Mouse (Mus musculus) adrenal gland, adult (tissue): ENCODE results near the gene Golm1.

Experiments used
- DNase-seq, 2 experiments: peaks; one replicate each; pipeline ENCODE4 v3.0.0; 2022 to 2023; ENCODE audit warnings: low spot score in 1 of 2; ENCODE audit not compliant: inconsistent age in 2 of 2

The Golm1 gene

GRCm38 (mm10) chr13:59676316-59677229, 962 bp upstream of the Golm1 start:
- no peak for DNase-seq

GRCm38 (mm10) chr13:59674761-59675150, 855 bp downstream of the Golm1 start:
- peak; percentile 23 to 68 for DNase-seq

GRCm38 (mm10) chr13:59674215-59674614, 1.4 kb downstream of the Golm1 start:
- DNase-seq = no peak

GRCm38 (mm10) chr13:59673597-59673996, 2.0 kb downstream of the Golm1 start:
- DNase-seq = no peak

- DNase-seq = no peak
Measured at GRCm38 (mm10) chr13:59672248-59672647, 3.4 kb downstream of the Golm1 start.

- DNase-seq = no peak
Measured at GRCm38 (mm10) chr13:59671521-59671920, 4.1 kb downstream of the Golm1 start.

- DNase-seq = no peak
Measured at GRCm38 (mm10) chr13:59669946-59670345, 5.7 kb downstream of the Golm1 start.

GRCm38 (mm10) chr13:59668501-59669093, 7.0 kb downstream of the Golm1 start:
- DNase-seq = peak in 1 of 2 experiments; percentile 40

- DNase-seq = no peak
Measured at GRCm38 (mm10) chr13:59667763-59668162, 7.8 kb downstream of the Golm1 start.

GRCm38 (mm10) chr13:59663939-59664712, 11.5 kb downstream of the Golm1 start:
- no peak for DNase-seq

- DNase-seq = no peak
Measured at GRCm38 (mm10) chr13:59661966-59662365, 13.6 kb downstream of the Golm1 start.

- DNase-seq = no peak
Measured at GRCm38 (mm10) chr13:59661387-59661786, 14.2 kb downstream of the Golm1 start.

GRCm38 (mm10) chr13:59660371-59660770, 15.2 kb downstream of the Golm1 start:
- DNase-seq = no peak

- DNase-seq = no peak
Measured at GRCm38 (mm10) chr13:59657781-59658180, 17.8 kb downstream of the Golm1 start.

- peak in 1 of 2 experiments; percentile 38 for DNase-seq
Measured at GRCm38 (mm10) chr13:59656975-59657388, 18.6 kb downstream of the Golm1 start.

- DNase-seq = no peak
Measured at GRCm38 (mm10) chr13:59656316-59656832, 19.2 kb downstream of the Golm1 start.

- no peak for DNase-seq
Measured at GRCm38 (mm10) chr13:59655718-59656315, 19.8 kb downstream of the Golm1 start.

GRCm38 (mm10) chr13:59654465-59654864, 21.1 kb downstream of the Golm1 start:
- DNase-seq = no peak

GRCm38 (mm10) chr13:59653136-59653535, 22.5 kb downstream of the Golm1 start:
- no peak for DNase-seq

- no peak for DNase-seq
Measured at GRCm38 (mm10) chr13:59652651-59653050, 23.0 kb downstream of the Golm1 start.

GRCm38 (mm10) chr13:59649781-59650180, 25.8 kb downstream of the Golm1 start:
- DNase-seq = no peak
